14 mouse cellular contexts compared by ENCODE assay signal in the genomic region with DNA sequence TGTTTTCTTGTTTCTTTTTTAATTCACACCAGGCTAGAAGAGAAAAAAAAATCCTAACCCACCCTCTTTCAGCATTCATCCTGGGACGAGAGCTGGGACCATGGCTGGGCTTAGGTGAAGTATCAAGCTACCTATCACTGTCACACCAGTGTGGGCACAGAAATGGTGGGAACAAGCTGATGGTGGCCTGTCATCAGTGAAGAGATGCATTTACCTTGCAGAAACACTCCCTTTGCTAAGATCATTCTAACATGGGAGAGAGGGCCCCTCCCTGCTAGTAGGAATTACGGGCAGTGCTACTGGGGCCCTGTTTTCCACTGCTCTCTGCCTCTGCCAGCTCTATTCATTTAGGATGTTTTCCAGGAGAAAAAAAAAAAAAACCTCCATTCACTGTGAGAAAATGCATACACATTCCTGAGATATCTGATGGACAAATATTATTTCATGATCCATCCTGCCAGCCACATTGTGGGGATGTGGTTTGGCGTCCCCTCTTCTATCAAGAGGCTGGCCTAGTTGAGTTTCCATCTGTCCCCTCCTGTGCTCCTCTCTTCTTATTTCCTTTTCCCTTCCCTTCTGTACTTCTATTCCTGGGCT.
"Had no signal": no experiment of that assay in that cellular context is flagged by ENCODE, and none has a peak within 500 bp of the region (broad histone marks: within the 10 kb centered on the region; RNA-seq: fewer than 3 reads in every experiment).

No protein-coding gene starts in this region.

- ATAC-seq: liver, embryonic 12.5 days had no signal

- H3K9me3 ChIP-seq: limb, embryonic 15.5 days; liver, embryonic 12.5 days; lung, embryonic 15.5 days; megakaryocyte, embryonic 14.5 days; midbrain, embryonic 12.5 days; neural tube, embryonic 15.5 days had no signal

- H3K9ac ChIP-seq: limb, embryonic 15.5 days; liver, embryonic 12.5 days; lung, embryonic 15.5 days; midbrain, embryonic 12.5 days; neural tube, embryonic 15.5 days had no signal

- H3K4me1 ChIP-seq: liver, embryonic 12.5 days; midbrain, embryonic 12.5 days; neural tube, embryonic 15.5 days had no signal

- H3K27me3 ChIP-seq: limb, embryonic 15.5 days; liver, embryonic 12.5 days; lung, embryonic 15.5 days; midbrain, embryonic 12.5 days; neural tube, embryonic 15.5 days had no signal

- DNase-seq: kidney, adult 2 months; kidney, postnatal 36 days; lung, postnatal 14 days; thymus, adult 18-20 months; thymus, postnatal 14 days had no signal

- H3K4me3 ChIP-seq: limb, embryonic 15.5 days; liver, embryonic 12.5 days; lung, embryonic 15.5 days; megakaryocyte, embryonic 14.5 days; midbrain, embryonic 12.5 days; neural tube, embryonic 15.5 days had no signal

- H3K27ac ChIP-seq: kidney, postnatal 0 days; limb, embryonic 15.5 days; liver, embryonic 12.5 days; lung, embryonic 15.5 days; macrophage; midbrain, embryonic 12.5 days; neural tube, embryonic 15.5 days; stomach, postnatal 0 days had no signal

- H3K4me2 ChIP-seq: limb, embryonic 15.5 days; liver, embryonic 12.5 days; lung, embryonic 15.5 days; midbrain, embryonic 12.5 days; neural tube, embryonic 15.5 days had no signal

- H3K36me3 ChIP-seq: limb, embryonic 15.5 days; liver, embryonic 12.5 days; lung, embryonic 15.5 days; midbrain, embryonic 12.5 days; neural tube, embryonic 15.5 days had no signal
